Mouse (Mus musculus) mouse embryonic stem cell (cell line): ENCODE results near the gene Ypel3.
"Not testable (repeated sequence)": the region's sequence is repeated elsewhere in the genome, so short reads cannot be mapped to it uniquely, and the experiment has no call there.

Source experiments
- in situ Hi-C, 2 experiments: fragments of 300-500 bp; cut with MboI; formaldehyde crosslinking; loops; 1 replicate in 1 of 2; 3 replicates in 1 of 2; pipeline ENCODE4 v1.14.3; 2019 to 2020; ENCODE audit warnings: low sequenced_read_pairs in 2 of 2, low pct_unique_long_range_greater_than_20kb in 1 of 2, mixed read lengths in 1 of 2; ENCODE audit not compliant: unreplicated experiment in 1 of 2

The Ypel3 gene

DNA sequence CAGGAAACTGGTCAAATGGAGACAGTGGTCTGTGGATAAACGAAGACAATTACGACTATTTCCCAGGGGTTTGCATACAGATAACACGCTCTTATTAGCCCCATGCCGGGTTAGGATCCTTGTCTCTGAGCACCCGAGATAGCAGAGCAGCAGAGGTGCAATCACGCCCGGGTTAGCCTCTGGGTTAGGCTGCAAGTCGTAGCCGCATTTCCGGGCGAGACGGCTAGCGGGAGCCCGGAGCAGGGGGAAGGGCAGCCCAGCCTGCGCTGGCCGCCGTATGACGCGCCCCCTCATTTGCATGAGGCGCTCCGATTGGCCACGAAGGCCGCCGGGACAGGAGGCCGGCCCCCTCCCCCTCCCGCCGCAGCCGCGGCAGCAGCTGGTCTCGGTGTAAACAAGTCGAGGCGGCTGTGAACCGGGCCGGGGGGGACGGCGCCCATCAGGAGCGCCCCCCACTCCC, at the start of gene Ypel3:
Ypel3 (plus strand) TSS at position 358 of the 460 bp plus-strand sequence.
- in situ Hi-C loops, result no loop called here

DNA sequence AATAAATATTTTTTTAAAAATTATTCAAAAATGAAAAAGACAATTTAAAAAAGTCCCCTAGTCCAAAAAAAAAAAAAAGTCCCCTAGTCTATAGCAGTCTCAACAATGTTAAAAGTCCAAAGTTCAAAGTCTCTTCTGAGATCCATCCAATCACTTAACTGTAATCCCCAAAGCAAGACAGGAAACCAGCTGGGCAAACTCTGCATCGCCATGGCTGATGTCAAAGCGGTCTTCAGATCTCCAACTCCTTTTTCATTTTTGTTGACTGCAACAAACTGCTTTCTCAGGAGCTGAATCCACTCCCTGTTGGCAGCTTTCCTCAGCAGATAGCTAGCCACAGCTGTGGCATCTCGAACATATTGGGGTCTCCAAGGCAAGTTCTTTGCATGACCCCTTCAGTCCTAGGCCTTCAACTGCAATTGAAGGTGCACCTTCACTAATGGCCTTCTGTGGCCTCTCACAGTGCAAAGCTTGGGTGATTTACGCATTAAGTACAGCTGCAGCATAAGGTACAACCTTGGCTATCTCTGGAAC, 46.4 kb upstream of the Ypel3 start:
- in situ Hi-C loops, result not testable (repeated sequence)

DNA sequence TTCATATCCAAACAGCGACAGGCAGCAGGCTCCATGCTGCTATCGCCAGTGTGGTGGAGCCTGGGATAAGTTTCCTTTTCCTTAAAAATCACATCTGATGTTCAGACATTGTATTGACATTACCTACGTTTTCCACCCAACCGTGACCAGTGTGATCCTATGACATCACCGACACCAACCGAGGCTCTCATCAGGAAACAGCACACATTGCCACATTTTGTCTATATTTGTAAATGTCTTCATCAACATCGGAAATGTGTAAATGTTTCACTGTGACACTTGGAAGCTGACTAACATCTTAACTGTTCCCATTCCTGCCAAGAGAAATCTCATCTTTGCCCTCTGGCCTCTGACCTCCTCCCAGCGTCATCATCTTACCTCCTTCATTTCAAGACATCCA, 40.6 kb upstream of the Ypel3 start:
- in situ Hi-C loops, result no loop called here

DNA sequence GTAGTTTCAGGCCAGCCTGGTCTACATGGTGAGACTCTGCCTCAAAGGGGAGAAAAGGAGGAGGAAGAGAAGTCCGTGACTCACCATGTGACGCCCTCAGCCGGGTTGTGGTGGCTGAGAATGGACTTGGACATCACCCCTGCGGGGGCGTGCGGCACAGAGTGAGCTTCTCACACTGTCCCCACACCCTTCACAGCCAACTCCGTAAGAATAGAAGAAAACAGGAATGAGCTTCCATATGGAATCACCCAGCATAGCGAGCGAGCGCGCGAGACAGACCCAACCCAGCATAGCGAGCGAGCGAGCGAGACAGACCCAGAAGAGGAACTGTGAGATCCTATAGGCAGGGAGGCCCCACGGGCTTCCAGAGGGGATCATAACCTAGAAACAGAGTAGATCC, 37.2 kb upstream of the Ypel3 start:
- in situ Hi-C loops, result no loop called here

DNA sequence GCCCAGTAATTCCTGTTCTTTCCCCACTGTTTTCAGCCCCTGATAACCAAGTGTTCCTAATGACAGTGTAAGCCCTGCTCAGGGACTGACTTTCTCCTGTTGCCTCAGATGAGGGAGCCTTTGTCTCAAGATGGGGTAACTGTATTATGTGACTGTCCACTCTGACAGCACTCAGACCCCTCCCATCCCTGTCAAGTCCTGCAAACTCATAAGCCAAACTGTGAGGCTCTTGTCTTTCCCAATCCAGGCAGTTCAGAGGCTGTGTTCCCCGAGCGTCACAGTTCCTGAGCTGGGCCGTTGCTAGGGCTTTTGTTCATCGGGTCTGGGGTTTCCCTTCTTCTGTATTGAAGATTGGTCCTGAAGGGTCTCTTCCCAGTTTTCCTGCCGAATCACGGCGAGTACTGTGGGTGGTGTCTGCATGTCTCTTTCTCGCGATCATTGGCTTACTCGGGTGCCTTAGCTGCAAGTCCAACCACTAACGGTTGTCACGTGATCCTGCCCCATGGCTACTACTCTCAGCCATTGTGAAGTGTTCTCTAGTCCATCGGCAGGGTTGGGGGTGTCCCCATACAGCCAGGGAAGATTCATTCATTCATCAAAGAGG, 36.5 kb upstream of the Ypel3 start:
- in situ Hi-C loops, result no loop called here

DNA sequence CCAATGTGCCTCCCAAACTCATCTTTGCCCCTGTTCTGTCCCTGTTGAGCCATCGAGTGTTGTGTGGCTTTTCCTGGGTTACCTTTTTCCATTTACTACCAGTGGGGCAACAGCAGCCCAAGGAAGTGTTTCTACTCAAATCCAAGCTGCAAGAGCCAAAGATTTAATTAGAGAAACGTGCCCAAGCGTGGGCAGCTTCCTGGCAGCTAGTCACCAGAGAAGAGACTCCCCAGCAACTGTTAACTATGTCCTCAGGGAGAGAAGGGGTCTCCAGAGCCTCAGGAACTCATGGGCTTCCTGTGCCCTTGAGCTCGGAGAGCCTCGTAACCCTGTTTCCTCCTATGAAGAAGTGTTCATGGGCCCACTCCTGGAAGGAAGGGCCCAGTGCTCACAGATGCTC, 35.8 kb upstream of the Ypel3 start:
- in situ Hi-C loops, result no loop called here

DNA sequence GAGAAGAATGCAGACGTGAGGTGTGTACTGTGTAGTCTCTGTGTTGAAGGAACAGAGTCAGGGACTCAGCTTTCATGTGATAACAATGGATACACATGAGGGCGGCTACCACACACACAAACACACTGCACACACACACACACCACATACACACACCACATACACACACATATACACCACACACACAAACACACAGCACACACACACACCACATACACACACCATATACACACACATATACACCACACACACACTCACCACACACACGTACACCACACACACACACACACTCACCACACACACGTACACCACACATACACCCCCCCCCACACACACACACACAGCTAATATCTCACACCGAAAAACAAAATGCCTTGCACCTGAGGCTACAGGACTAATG, 35.3 kb upstream of the Ypel3 start:
- in situ Hi-C loops, result no loop called here

DNA sequence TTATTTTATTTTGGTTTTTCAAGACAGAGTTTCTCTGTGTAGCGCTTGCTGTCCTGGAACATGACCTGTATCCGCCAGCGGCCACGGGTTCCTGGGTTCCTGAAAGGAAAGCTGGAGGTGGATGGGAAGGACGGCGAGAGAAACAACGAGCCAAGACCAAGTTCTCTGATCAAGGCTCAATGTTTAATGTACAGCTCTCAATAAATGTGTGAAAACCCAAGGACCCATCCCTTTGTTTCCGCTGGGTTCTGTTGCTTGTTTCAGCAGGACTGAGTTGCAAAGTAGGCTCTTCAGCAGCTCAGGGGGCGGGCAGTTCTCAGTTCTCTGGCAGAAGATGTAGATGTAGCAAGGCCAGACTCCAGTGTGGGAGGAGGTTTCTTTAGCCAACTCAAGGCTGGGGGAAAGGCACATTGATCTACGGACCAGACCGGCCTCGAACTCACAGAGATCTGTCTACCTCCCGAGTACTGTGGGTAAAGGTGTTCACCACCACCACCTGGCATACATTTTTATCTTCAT, 34.7 kb upstream of the Ypel3 start:
- in situ Hi-C loops, result no loop called here

DNA sequence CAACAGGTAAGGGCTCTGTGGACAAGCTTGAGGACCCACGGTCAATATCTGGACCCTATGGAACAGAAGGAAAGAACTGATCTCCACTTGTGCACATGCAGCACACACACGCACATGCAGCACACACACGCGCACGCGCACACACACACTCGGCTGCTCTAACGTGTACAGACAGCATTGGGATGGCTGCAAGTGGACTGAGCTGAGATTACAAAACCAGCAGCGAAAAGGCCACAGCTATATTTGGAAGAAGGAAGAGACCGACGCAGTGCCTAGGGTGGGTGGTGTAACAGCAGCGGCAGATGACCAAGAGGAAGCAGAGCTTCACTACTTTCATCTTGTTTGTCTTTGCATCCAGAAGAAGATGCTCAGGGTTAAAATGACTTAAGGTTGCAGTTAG, 30.7 kb upstream of the Ypel3 start:
- in situ Hi-C loops, result no loop called here

DNA sequence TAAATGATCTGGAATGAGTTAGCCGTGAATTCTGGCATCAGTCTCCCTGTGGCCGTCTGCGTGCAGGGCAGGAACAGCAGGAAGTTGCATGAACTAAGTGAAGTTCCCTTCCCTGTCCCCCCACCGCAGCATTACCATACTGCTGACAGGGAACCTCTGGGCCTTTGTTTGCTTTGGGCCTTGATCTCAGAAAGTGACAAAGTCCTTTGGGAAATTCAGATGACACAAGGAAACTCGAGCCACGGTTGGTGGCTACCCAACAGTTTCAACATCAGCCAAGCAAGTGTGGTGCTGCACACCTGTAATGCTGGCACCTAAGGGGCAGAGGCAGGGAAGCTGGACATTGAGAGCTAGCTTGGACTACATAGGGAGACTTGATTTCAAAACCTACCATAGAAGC, 30.0 kb upstream of the Ypel3 start:
- in situ Hi-C loops, result no loop called here

DNA sequence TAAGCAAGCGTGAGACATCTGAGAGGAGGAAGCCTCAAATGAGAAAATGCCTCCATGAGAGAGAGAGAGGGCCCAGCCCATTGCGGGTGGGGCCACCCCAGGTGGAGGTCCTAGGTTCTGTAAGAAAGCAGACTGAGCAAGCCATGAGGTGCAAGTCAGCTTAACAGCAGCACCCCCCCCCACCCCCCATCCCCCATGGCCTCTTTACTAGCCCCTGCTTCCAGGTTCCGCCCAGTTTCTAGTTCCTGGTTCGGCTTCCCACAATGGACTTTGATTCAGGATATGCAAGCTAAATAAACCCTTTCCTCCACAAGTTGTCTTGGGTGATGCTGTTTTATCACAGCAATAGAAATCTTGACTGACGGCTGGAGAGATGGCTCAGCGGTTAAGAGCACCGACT, 27.9 kb upstream of the Ypel3 start:
- in situ Hi-C loops, result no loop called here

DNA sequence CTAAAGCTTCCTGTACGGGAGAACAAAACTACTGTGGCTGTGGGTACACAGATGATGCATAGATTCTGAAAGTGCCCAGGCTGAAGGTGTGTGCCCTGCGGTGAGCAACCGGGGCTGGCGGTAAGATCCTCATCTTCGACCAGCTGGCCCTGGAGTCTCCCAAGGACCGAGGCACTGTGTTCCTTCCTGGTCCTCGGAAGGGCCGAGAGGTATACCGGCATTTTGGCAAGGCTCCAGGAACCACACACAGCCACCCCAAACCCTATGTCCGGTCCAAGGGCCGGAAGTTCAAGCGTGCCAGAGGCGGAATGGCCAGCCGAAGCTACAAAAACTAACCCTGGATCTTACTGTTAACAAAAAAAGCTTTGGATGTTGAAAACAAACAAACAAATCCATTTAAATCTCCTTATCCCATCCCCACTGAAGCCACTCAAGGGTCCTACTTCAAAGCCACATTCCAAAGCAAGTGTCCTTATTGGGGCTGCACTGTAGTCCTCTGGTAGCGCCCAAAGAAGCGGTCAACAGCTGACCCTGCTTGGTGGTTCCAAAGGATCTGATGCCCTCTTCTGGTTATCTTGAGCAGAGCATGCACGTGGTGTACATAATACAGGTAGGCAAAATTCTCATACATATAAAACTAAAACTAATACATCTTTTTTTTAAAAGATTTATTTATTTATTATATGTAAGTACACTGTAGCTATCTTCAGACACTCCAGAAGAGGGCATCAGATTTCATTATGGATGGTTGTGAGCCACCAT, 27.0 kb upstream of the Ypel3 start:
- in situ Hi-C loops, result no loop called here

DNA sequence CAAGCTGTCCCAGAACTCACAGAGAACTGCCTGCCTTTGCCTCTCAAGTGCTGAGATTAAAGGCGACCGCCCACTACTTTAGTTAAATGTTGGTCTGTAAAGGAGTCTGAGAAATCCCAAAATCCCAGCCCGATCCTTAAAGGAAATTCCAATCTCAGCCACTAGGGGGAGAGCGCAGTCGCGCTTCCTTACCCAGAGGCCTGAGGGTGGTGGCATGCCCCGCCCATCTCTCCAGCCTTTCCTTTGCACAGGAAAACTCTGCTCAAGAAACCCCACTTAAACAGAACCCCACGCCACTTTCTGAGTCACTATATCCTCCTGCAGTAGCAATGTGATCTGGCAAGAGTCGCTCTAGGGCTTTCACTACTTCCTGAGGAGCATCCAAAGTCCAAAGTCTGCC, 21.9 kb upstream of the Ypel3 start:
- in situ Hi-C loops, result no loop called here

DNA sequence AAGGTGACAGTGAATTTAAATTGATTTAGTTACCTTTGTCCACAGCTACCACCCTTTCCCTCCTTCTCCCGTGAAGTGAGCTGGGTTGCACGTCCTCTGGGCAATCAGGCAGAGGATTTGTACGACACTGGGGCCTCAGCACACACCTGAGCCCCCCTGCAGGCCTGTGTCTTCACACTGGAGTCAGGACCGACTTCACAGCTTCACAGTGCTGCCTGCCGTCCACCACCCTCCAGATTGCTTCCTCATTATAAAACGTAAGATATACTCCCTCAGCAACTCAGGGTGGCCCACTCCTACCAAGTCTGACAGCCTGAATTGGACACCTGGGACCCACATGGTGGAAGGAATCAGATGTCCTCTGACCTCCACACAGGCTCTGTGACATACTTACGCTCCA, 18.2 kb upstream of the Ypel3 start:
- in situ Hi-C loops, result no loop called here

DNA sequence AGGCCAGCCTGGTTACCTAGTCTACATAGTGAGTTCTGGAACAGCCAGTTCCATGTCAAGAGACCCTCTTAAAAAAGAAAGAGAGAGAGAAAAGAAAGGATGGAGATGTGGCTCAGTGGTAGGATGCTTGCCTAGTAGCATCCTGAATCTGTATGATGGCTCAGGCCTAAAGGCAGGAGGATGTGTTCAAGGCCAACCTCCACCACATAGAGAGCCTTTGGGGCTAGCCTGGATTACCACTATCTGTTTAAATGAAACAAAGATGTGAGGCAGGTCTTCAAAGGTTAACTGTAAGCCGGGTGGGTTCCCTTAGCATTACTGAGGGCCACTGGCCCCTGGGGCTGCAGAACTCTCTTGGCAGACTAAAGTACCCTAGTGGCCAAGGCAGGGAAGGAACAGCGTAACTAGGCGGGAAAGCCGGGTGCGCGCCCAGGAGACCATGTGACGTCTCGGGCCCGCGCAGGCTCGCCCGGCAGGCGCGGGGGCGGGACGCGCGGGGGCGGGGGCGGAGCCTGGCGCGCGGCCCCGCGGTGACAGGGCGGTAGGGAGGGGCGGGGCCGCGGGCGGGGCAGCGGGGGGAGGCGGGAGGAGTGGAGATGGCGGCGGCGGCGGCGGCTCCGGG, 17.6 kb upstream of the Ypel3 start, which contains the start of gene Mapk3:
Mapk3 (plus strand) TSS at position 552 of the 622 bp plus-strand sequence.
- in situ Hi-C loops, result no loop called here

DNA sequence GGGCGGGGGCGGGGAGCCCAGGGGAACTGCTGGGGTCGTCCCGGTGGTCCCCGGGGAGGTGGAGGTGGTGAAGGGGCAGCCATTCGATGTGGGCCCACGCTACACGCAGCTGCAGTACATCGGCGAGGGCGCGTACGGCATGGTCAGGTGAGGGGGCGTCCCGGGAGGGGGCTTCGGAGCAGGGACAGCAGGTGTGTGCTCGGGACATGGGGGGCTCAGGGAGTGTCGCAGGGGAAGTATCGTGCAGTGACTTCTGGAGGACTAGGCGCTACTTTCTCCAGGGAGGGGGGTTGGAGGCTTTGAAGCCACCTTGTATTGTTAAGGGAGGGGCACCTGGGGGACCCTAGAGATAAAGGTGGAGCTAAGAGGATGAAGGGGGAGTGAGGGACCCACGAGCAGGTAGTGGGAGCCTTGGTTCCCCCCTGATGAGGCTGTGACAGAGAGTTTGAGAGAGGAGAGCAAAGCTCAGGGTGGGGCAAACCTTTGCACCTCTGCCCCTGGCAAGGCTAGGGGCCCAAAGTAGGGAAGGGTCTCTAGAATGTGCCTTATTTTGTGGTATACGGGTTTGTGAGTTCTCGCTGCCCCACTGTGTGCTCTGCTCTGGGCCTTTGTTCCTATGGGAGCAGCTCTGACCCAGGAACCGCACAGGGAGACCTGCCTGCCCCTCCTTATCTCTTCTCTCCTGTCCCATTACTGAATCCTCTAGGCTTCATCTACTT, 16.9 kb upstream of the Ypel3 start:
- in situ Hi-C loops, result no loop called here

DNA sequence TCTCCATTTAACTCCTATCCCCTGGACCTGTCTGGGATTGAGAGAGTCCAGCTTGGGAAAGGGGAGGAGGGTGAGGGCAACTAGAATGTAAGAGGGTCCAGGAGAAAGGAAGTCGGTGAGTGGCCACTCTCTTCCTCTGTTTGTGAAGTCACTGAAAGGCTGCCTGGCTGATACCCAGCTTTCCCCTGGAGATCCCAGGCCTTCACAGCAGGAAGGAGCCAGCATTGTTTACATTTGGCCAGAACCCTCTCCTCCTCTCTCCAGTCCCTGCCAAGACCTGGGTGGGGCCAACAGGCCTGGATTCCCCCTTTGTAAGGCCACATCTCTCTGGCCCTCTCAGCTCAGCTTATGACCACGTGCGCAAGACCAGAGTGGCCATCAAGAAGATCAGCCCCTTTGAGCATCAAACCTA, 16.4 kb upstream of the Ypel3 start:
- in situ Hi-C loops, result no loop called here

DNA sequence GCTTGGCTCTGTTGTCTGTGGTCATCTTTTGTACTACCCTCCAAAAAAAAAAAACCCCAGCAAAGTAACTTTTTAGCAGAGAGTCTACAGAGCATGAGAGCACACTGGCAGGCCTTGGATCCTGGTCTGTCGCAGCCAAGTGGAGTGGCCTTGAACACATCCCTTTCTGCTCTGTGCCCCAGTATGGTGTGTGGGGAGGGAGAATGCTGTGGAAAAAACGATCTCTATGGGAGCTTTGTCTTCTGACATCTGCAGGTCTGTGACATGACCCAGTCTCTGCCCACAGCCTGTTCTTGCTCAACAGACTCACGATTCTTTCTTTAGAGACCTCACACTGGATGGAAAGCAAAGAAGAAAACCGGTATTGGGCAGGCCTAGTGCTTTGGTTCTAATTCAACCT, 15.8 kb upstream of the Ypel3 start:
- in situ Hi-C loops, result no loop called here
